Mouse (Mus musculus): ENCODE data around the gene Mtus2.

GRCm38 (mm10) chr5:148094640-148095039 lies 137.5 kb downstream of the Mtus2 start:
- no peak for TF ChIP-seq POLR2A (IDR thresholded peaks at IDR 0.05; ENCODE audit: borderline replicate concordance, low read depth, low read length)
- no peak for TF ChIP-seq CTCF (IDR thresholded peaks at IDR 0.05; ENCODE audit: low read depth, low read length)

Data from bone marrow macrophage, adult 2 months (primary cell).